Mouse (Mus musculus) cerebellum, adult 11-12 months (tissue): ENCODE measurements around the gene Fam160b1.

Experiments
- DNase-seq: peaks from one replicate; pipeline ENCODE4 v3.0.0; 2022

The Fam160b1 gene

DNA sequence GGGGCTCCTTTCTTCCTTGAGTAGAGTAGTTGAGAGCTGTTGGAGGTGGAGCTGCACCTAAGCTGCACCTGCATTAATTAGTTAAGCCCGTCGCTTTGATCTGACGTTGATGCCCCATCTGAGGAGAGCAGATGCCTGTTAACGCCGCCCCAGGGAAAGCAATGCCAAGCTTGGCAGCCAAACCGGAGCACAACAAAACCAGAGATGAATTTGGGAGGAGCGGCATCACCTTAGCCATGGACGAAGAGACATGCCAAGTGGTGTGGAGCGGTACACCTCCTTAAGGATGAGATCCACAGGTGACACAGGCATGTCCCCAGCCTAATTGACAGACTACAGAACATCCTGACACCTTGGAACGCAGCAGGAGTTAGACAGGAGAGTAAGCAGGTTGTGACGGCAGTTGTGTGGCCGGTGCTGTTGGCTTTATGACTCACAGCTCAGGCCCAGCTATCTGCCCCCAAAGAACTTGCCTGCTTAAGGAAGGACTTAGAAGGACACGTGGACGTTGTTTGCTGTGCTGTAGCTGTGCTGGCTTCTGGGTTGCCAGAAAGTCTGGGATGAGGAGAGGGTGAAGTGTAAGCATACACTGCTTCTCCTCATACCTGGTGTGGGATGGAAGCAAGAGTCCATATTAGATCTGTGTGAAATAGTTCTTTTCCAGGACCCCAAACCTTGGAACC lies 67.4 kb downstream of the Fam160b1 start:
- DNase-seq, result no peak

- no peak for DNase-seq
Observed at GRCm38 (mm10) chr19:57428641-57429040, 68.2 kb downstream of the Fam160b1 start.

DNA sequence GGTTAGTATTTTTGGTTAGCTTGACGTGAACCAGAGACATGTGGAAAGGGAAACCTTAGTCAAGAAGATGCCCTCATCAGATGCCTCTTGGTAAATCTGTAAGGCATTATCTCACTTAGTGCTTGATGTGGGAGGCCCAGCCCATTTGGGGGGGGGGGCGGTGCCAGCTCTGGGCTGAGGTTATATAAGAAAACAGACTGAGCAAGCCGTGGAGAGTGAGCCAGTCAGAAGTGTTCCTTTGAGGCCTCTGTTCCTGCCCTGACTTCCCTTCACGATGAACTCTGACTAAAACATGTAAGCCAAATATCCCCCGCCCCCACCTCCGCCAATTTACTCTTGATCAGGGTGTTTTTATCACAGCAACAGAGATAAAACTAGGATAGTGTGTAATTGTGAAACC lies 69.4 kb downstream of the Fam160b1 start:
- DNase-seq, result no peak

DNA sequence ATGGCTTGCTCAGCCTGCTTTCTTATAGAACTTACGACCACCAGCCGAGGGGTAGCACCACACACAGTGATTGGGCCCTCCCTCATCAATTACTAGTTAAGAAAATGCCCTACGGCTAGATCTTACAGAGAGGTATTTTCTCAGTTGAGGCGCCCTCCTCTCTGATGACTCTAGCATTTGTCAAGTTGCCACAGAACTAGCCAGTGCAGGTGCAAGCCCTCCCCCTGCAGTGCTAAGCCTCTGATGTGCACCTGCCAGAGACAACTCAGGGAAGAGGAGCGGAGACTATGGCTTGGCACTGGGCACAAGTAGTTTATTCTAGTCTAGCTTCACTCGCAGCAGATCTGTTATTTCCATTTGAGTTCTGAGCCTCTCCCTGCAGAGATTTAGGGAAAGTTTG lies 71.0 kb downstream of the Fam160b1 start:
- DNase-seq, result no peak

DNA sequence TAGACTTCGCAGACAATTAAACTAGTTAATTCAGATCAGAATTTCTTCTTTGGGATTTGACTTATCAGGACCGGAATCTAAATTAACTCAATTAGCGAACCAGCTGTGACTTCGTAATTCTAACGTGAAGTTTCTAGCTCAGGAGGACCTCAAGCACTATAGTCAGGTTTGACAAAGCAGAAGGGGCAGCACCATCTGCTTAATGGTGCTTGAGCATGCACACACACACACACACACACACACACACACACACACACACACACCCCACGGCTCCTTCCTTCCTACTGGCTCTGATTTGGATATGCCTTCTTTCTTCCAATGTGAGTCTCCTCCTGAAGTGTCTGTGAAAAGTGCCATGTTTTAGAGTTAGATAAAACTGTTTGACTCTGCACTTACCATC lies 73.5 kb downstream of the Fam160b1 start:
- DNase-seq, result no peak

DNA sequence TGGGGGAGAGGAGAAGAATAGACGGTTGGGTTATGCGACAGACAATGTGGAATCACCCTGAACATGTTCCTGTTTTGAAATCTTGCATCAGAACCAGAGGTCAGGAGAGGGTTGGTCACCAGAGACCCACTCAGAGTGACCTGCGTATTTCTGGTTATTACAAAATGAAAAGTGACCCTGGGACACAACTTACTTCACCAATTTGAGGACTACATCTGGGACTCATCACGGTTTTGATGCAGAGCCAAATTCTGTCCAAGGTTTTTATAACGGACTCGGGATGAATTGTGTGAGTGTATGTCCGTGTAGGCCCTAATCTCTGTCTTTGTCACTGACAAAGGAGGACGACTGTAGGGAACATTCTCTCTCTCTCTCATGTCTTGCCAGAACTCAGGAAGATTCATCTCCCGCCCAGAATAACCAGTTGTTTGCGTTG lies 76.1 kb downstream of the Fam160b1 start:
- no peak for DNase-seq

DNA sequence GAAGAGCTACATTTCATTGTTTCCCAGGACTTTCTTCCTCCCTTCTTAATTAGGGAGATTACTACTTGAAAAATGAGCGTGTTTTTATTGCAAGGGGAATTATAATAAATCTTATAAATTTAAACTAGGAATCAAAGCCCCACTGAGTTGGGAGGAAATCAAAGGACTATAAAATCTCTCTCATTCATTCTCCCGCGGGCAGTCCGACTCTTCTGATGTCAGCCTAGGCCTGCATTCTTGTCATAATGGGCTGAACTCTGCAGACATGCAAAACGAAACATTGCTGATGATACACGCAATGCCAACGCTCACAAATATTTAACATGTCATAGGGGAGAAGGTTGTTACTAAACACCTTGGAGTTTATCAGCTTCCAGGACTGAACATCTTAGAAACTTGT lies 76.6 kb downstream of the Fam160b1 start:
- no peak for DNase-seq
